Mouse (Mus musculus) limb, embryonic 14.5 days (tissue): ENCODE data around the gene Khnyn. TPM values are rescaled to one million over a fixed set of nuclear protein-coding genes. Genes with fewer than 3 reads are reported as not detected.

Source experiments
- ATAC-seq: fragments of 200-750 bp; cut with Nextera tagmentation; 2 replicates; pipeline ENCODE4 v1.8.0; 2017; ENCODE audit warnings: low read depth, moderate number of reproducible peaks, moderate TSS enrichment; ENCODE audit not compliant: low FRiP score
- DNase-seq: peaks from one replicate; pipeline ENCODE4 v3.0.0-alpha.2; 2015; ENCODE audit warnings: low spot score
- H3K27ac ChIP-seq: fragments of 300-500 bp; sonication (generic); replicated peaks from 2 replicates; pipeline ENCODE4 v1.5.1; 2014; ENCODE audit warnings: low read depth, mild to moderate bottlenecking, low read length, moderate library complexity, mixed read lengths
- H3K27me3 ChIP-seq: fragments of 300-500 bp; sonication (generic); 2 replicates; pipeline ENCODE4 v1.6.1; 2014; ENCODE audit warnings: low read length, mixed read lengths; ENCODE audit not compliant: control insufficient read depth, insufficient read depth
- H3K36me3 ChIP-seq: fragments of 300-500 bp; sonication (generic); 2 replicates; pipeline ENCODE4 v1.6.1; 2014; ENCODE audit warnings: mild to moderate bottlenecking, low read length, moderate library complexity, mixed read lengths; ENCODE audit not compliant: control insufficient read depth, insufficient read depth
- H3K4me1 ChIP-seq: fragments of 300-500 bp; sonication (generic); 2 replicates; pipeline ENCODE4 v1.6.1; 2014; ENCODE audit warnings: antibody characterized with exemption, low read length, mixed read lengths; ENCODE audit not compliant: control insufficient read depth, insufficient read depth
- H3K4me2 ChIP-seq: fragments of 300-500 bp; sonication (generic); replicated peaks from 2 replicates; pipeline ENCODE4 v1.6.1; 2014; ENCODE audit warnings: low read depth, mild to moderate bottlenecking, low read length, moderate library complexity; ENCODE audit not compliant: severe bottlenecking
- H3K4me3 ChIP-seq: fragments of 300-500 bp; sonication (generic); replicated peaks from 2 replicates; pipeline ENCODE4 v1.5.1; 2014; ENCODE audit warnings: low read length
- H3K9ac ChIP-seq: fragments of 300-500 bp; sonication (generic); 2 replicates; pipeline ENCODE4 v1.6.1; 2014; ENCODE audit warnings: mild to moderate bottlenecking, low read depth, low read length, moderate library complexity; ENCODE audit not compliant: severe bottlenecking
- H3K9me3 ChIP-seq: fragments of 300-500 bp; sonication (generic); 2 replicates; pipeline ENCODE4 v1.6.1; 2016; ENCODE audit warnings: low read length; ENCODE audit not compliant: control insufficient read depth
- POLR2A ChIP-seq: fragments of 200-500 bp; IDR thresholded peaks from 2 replicates; pipeline ENCODE4 v1.8.0; 2012; ENCODE audit warnings: inconsistent platforms, mild to moderate bottlenecking, moderate library complexity, borderline replicate concordance; ENCODE audit not compliant: insufficient read depth, insufficient read length; ENCODE audit errors: extremely low read depth
- WGBS: fragments of 180-500 bp; shearing (Covaris S2); extraction: QIAGEN DNeasy Blood & Tissue Kit; methylation state at CpG from one replicate; pipeline ENCODE4 v1.1.7; 2014; 5-methylcytosine and 5-hydroxymethylcytosine counted together
- polyA plus RNA-seq, 2 experiments: library from polyadenylated mRNA; depleted of rRNA in 1 of 2; stranded (reverse) in 1 of 2; unstranded in 1 of 2; fragments of >200 nt; fragmentation: Nextera tagmentation in 1 of 2; extraction: Ambion mirVana in 1 of 2; gene quantifications; 2 replicates each; pipeline versions ENCODE4 v1.2.1 to v1.2.3; 2012 to 2014

Khnyn gene
- polyA plus RNA-seq, 2 experiments = 10.2 to 28.3 TPM

DNA sequence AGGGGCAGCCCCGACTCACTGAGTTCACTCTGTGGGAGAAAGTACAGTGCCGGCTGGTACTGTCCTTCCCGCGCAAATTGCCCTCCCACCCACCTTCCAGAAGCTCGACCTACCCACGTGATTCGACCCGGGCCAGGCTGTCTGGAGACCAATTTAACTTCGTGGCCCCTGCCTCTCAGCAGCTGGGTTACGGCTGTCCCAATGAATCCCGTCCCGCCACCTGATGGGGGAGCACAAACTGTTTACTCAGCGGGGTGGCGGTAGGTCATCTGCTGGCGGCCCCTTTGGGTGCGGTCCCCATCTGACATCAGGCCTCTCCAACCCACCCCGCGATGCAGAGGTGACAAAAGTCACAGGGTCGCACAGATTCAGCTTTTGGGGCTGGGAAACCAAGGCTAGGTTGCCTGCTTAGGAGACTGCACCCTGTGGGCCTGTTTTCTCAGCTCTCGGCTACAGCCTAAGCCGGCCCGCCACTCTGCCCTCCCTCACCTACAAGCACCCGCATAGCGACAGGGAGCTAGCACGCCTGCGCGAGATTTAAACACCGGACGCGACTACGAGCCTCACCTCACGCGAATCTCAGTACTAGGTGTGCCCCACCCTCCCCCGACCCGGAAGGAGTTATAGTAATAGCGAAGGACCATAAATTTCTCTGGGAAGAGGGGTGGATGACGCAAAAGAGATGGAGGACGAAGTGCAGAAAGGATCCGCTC is 15.1 kb downstream of the Khnyn start, which contains the start of gene Sdr39u1:
Sdr39u1 (minus strand) TSS at position 593 of the 713 bp plus-strand sequence.
- H3K36me3 ChIP-seq = peaks cover 35% of the 10 kb centered on the region
- WGBS = 1% methylated on average over 39 of the region's 39 CpGs

DNA sequence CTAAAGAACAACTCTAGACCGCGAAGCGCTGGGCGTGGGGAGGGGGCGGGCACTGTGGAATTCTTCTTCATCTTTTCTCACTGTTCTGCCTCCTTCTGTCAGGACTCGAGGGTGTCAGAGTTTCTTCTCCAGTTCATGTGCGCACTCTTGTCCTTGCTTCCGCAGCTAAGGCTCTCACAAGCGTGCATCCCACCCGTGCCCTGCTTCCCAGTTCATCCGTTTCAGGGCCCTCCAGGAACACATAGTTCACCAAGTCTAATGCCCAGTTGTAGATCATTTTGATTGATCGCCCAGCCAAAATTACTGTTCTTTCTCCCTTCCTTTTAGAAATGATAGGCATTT is 15.6 kb downstream of the Khnyn start:
- TF ChIP-seq POLR2A = no peak
- DNase-seq (no peak), ATAC-seq (peak; percentile 20; the same call in 1 of the 2 replicates)
- no peaks in the 10 kb centered on the region for H3K27me3 ChIP-seq
- H3K4me1 ChIP-seq = peaks cover 12% of the 10 kb centered on the region
- peak overlapping the region; percentile 91 for H3K4me2 ChIP-seq
- H3K9me3 ChIP-seq = no peaks in the 10 kb centered on the region
- peak overlapping the region; percentile 89 for H3K27ac ChIP-seq
- H3K9ac ChIP-seq = peak overlapping the region; percentile 83
- peak overlapping the region; percentile 60 for H3K4me3 ChIP-seq
- peaks cover 30% of the 10 kb centered on the region for H3K36me3 ChIP-seq
- WGBS = 5% methylated on average over 10 of the region's 12 CpGs

More for the DNA sequence above, 15.1 kb downstream of the Khnyn start, which contains the start of gene Sdr39u1:
- Histone ChIP-seq H3K27ac (peak within 1 kb of the TSS; percentile 89), H3K27me3 (no peaks in the 10 kb centered on the region), H3K4me2 (peak within 1 kb of the TSS; percentile 91), H3K9ac (peak within 1 kb of the TSS; percentile 83), H3K9me3 (no peaks in the 10 kb centered on the region), H3K4me1 (peaks cover 12% of the 10 kb centered on the region), H3K4me3 (peak within 1 kb of the TSS; percentile 60)
- peak; percentile 76; the same call in 1 of the 2 replicates for TF ChIP-seq POLR2A
- ATAC-seq = peak; percentile 92
- peak; percentile 96 for DNase-seq

DNA sequence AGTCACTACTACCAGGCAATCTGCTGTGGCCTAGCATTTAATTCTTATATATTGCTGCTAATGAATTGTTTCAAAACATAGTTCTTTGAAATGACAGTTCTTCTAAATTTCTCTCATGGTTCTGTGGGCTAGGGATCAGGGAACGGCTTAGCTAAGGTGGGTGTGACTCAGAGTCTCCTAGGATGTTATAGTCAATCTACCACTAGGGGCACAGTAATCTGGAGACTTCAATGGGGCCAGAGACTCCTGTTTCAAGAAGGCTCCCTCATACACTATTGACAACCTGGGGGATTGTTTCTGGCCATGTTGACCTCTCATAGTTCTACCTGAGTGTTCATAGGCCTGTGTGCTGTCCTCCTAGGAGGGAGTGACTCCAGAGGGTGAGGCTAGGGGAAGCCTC is 20.8 kb downstream of the Khnyn start:
- Histone ChIP-seq H3K4me2 (no peak overlapping the region), H3K36me3 (no peaks in the 10 kb centered on the region), H3K9me3 (no peaks in the 10 kb centered on the region), H3K4me1 (peaks cover 7% of the 10 kb centered on the region; the same call in 1 of the 2 replicates), H3K27me3 (no peaks in the 10 kb centered on the region), H3K9ac (no peak overlapping the region), H3K27ac (no peak overlapping the region), H3K4me3 (no peak overlapping the region)
- no peak for ATAC-seq
- DNase-seq = no peak
- WGBS = 48% methylated on average over 1 of the region's 1 CpGs
- no peak for TF ChIP-seq POLR2A

DNA sequence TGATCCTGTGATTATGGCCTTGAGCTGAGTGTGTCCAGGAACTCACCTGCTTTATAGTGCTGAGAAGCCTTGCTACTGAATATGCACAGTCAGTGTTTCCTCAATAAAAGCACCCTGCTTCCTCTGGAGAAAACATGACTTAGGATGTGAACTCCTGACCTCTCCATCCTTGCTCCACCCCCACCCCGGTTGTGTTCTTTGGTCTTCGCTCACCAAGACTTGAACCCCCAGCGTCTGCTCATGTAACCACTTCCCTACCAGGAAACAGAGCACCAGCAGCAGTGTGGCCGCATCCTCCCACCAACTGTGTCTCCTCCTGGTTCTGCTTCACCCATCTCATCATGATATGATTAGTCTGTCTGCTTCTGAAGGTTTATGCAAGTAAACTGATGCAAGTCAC is 28.7 kb downstream of the Khnyn start:
- DNase-seq = no peak
- Histone ChIP-seq H3K4me3 (no peak overlapping the region), H3K27ac (no peak overlapping the region), H3K9ac (no peak overlapping the region), H3K36me3 (no peaks in the 10 kb centered on the region), H3K4me1 (no peaks in the 10 kb centered on the region), H3K9me3 (no peaks in the 10 kb centered on the region), H3K4me2 (no peak overlapping the region), H3K27me3 (no peaks in the 10 kb centered on the region)
- WGBS = 29% methylated on average over 4 of the region's 4 CpGs
- no peak for ATAC-seq
- TF ChIP-seq POLR2A = no peak

DNA sequence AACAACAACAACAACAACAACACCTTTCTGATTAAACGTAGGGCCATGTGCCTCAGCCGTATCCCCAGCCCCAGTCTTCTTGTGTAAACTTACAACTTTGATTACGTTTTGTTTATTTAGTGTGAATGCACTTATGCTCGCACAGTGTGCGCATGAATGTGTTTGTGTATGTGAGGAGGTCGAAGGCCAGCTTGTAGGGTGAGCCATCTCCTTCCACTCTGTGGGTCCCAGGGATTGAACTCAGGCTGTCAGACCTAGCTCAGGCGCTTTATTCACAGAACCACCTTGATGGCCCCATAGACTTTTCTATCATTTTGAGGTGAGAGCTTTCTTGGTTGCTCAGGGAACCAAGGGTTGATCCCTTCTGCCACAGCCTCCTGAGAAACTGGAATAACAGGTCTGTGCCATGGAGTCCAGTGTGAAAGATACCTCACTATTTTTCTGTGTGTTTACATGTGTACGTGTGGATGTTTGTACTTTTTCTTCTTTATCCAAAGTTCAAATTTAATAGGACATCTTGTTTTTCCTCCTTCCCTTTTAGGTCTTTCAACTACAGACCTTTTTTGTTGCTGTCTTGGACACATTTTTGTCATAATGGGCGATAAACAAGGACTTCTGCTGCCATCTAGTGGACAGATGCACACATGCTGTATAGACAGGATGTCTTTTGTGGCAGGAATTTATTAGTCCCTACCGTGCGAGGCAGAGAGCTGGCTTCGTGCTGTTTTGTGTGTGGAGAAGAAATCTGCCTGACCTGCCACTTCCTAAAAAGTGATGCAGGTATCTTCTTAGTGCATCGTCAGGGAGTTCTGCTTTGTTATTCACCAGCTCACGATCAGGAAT is 33.7 kb downstream of the Khnyn start:
- WGBS = 40% methylated on average over 14 of the region's 14 CpGs
- H3K27ac ChIP-seq = no peak overlapping the region
- H3K4me2 ChIP-seq = no peak overlapping the region
- no peaks in the 10 kb centered on the region for H3K36me3 ChIP-seq
- ATAC-seq = peak; percentile 75; the same call in 1 of the 2 replicates
- no peak overlapping the region for H3K4me3 ChIP-seq
- no peak overlapping the region for H3K9ac ChIP-seq
- no peak for TF ChIP-seq POLR2A
- DNase-seq = peak; percentile 96
- no peaks in the 10 kb centered on the region for H3K9me3 ChIP-seq
- no peaks in the 10 kb centered on the region for H3K4me1 ChIP-seq
- H3K27me3 ChIP-seq = no peaks in the 10 kb centered on the region
